Mouse (Mus musculus): ENCODE data around the gene Kcnc3. TPM values are rescaled to one million over a fixed set of nuclear protein-coding genes. Genes with fewer than 3 reads are reported as not detected.

Kcnc3 gene
- polyA plus RNA-seq, 2 experiments: 0.23 to 2.7 TPM

DNA sequence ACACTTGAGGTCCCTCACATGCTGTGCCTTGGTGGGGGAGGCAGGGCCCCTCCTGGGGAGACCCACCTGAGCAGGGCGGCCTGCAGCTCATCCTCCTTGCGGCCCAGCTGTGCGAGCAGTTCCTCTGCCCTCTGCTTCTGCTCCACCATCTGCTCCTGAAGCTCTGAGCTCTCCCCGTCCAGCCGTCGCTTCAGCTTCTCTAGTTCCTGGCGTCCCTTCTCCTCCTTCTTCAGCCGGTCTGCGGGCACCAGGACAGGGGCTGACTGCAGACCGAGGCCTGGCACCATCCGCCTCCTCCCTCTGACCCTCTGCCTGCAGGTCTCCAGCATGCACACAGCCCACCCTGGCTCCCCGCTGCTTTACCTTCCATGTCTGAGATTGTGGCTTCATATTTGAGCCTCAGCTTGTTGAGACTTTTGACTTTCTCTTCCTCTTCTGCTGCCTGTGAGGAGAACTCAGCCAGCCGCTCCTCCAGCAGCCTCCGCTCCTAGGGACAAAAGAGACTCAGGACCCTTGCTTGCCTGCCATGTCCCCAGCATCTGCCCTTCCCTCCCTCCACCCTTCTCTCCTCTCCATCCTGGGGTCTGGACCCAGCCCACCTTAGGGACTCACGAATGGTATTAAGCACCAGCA lies 38.1 kb downstream of the Kcnc3 start:
- DNase-seq (ENCODE audit: low spot score): no peak
- no peak overlapping the region for H3K27ac ChIP-seq (replicated peaks; ENCODE audit: low read depth, low read length)
- no peaks in the 10 kb centered on the region for H3K9me3 ChIP-seq (ENCODE audit: control insufficient read depth, low read length)
- H3K27me3 ChIP-seq (ENCODE audit: control insufficient read depth, insufficient read depth, low read length): no peaks in the 10 kb centered on the region
- TF ChIP-seq POLR2A (IDR thresholded peaks at IDR 0.05; ENCODE audit: borderline replicate concordance, extremely low read depth, insufficient read depth, insufficient read length): no peak
- H3K36me3 ChIP-seq (ENCODE audit: control insufficient read depth, insufficient read depth, low read length): no peaks in the 10 kb centered on the region
- no peaks in the 10 kb centered on the region for H3K4me1 ChIP-seq (ENCODE audit: control insufficient read depth, insufficient read depth, low read length)
- H3K9ac ChIP-seq (ENCODE audit: low read depth, low read length, severe bottlenecking): no peak overlapping the region
- H3K4me3 ChIP-seq (replicated peaks; ENCODE audit: low read length): no peak overlapping the region
- no peak overlapping the region for H3K4me2 ChIP-seq (replicated peaks; ENCODE audit: low read depth, low read length, severe bottlenecking)
- 86% methylated on average over 15 of the region's 15 CpGs for WGBS
- no peak for ATAC-seq (ENCODE audit: low FRiP score, low read depth)

GRCm38 (mm10) chr7:44630437-44630836 lies 40.0 kb downstream of the Kcnc3 start:
- no peak overlapping the region for H3K9ac ChIP-seq (ENCODE audit: low read depth, low read length, severe bottlenecking)
- no peak for ATAC-seq (ENCODE audit: low FRiP score, low read depth)

GRCm38 (mm10) chr7:44632676-44633075 lies 42.2 kb downstream of the Kcnc3 start:
- Histone ChIP-seq H3K4me3 (replicated peaks; ENCODE audit: low read length) (no peak overlapping the region), H3K9me3 (ENCODE audit: control insufficient read depth, low read length) (no peaks in the 10 kb centered on the region), H3K27me3 (ENCODE audit: control insufficient read depth, insufficient read depth, low read length) (no peaks in the 10 kb centered on the region), H3K4me2 (replicated peaks; ENCODE audit: low read depth, low read length, severe bottlenecking) (no peak overlapping the region), H3K36me3 (ENCODE audit: control insufficient read depth, insufficient read depth, low read length) (no peaks in the 10 kb centered on the region), H3K4me1 (ENCODE audit: control insufficient read depth, insufficient read depth, low read length) (no peaks in the 10 kb centered on the region), H3K9ac (ENCODE audit: low read depth, low read length, severe bottlenecking) (no peak overlapping the region), H3K27ac (replicated peaks; ENCODE audit: low read depth, low read length) (no peak overlapping the region)
- no peak for ATAC-seq (ENCODE audit: low FRiP score, low read depth)
- DNase-seq (ENCODE audit: low spot score): no peak
- TF ChIP-seq POLR2A (IDR thresholded peaks at IDR 0.05; ENCODE audit: borderline replicate concordance, extremely low read depth, insufficient read depth, insufficient read length): no peak
- WGBS: 27% methylated on average over 12 of the region's 13 CpGs

More at GRCm38 (mm10) chr7:44630437-44630836, 40.0 kb downstream of the Kcnc3 start:
- Histone ChIP-seq H3K4me1 (ENCODE audit: control insufficient read depth, insufficient read depth, low read length) (no peaks in the 10 kb centered on the region), H3K27ac (replicated peaks; ENCODE audit: low read depth, low read length) (no peak overlapping the region), H3K36me3 (ENCODE audit: control insufficient read depth, insufficient read depth, low read length) (no peaks in the 10 kb centered on the region), H3K9me3 (ENCODE audit: control insufficient read depth, low read length) (no peaks in the 10 kb centered on the region), H3K4me3 (replicated peaks; ENCODE audit: low read length) (no peak overlapping the region), H3K27me3 (ENCODE audit: control insufficient read depth, insufficient read depth, low read length) (no peaks in the 10 kb centered on the region), H3K4me2 (replicated peaks; ENCODE audit: low read depth, low read length, severe bottlenecking) (no peak overlapping the region)
- WGBS: 80% methylated on average over 13 of the region's 13 CpGs
- DNase-seq (ENCODE audit: low spot score): no peak
- TF ChIP-seq POLR2A (IDR thresholded peaks at IDR 0.05; ENCODE audit: borderline replicate concordance, extremely low read depth, insufficient read depth, insufficient read length): no peak

GRCm38 (mm10) chr7:44633407-44633806 lies 42.9 kb downstream of the Kcnc3 start:
- Histone ChIP-seq H3K36me3 (ENCODE audit: control insufficient read depth, insufficient read depth, low read length) (no peaks in the 10 kb centered on the region), H3K4me3 (replicated peaks; ENCODE audit: low read length) (no peak overlapping the region), H3K9ac (ENCODE audit: low read depth, low read length, severe bottlenecking) (no peak overlapping the region), H3K27me3 (ENCODE audit: control insufficient read depth, insufficient read depth, low read length) (peaks cover 4% of the 10 kb centered on the region; the same call in 1 of the 2 replicates), H3K9me3 (ENCODE audit: control insufficient read depth, low read length) (no peaks in the 10 kb centered on the region), H3K27ac (replicated peaks; ENCODE audit: low read depth, low read length) (no peak overlapping the region), H3K4me2 (replicated peaks; ENCODE audit: low read depth, low read length, severe bottlenecking) (no peak overlapping the region), H3K4me1 (ENCODE audit: control insufficient read depth, insufficient read depth, low read length) (no peaks in the 10 kb centered on the region)
- WGBS: 11% methylated on average over 15 of the region's 15 CpGs
- DNase-seq (ENCODE audit: low spot score): no peak
- ATAC-seq (ENCODE audit: low FRiP score, low read depth): no peak
- TF ChIP-seq POLR2A (IDR thresholded peaks at IDR 0.05; ENCODE audit: borderline replicate concordance, extremely low read depth, insufficient read depth, insufficient read length): no peak

DNA sequence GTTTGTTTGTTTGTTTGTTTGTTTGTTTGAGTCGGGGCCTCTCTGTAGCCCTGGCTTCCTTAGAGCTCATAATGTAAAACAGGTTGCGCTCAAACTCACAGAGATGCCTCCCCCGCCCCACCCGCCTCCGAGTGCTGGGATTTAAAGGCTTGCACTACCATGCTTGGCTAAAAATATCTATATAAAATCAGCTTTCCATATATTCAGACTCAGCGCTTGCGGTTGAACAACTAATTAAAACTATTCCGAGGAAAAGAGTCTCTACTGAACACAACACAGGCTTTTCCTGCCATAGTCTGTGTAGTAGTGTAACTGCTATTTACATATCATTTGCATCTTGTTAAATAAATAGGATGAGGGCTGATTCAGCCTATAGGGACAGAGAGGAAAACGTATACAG lies 46.2 kb downstream of the Kcnc3 start:
- Histone ChIP-seq H3K4me2 (replicated peaks; ENCODE audit: low read depth, low read length, severe bottlenecking) (no peak overlapping the region), H3K9ac (ENCODE audit: low read depth, low read length, severe bottlenecking) (no peak overlapping the region), H3K4me3 (replicated peaks; ENCODE audit: low read length) (no peak overlapping the region), H3K9me3 (ENCODE audit: control insufficient read depth, low read length) (no peaks in the 10 kb centered on the region), H3K4me1 (ENCODE audit: control insufficient read depth, insufficient read depth, low read length) (no peaks in the 10 kb centered on the region), H3K36me3 (ENCODE audit: control insufficient read depth, insufficient read depth, low read length) (no peaks in the 10 kb centered on the region), H3K27ac (replicated peaks; ENCODE audit: low read depth, low read length) (no peak overlapping the region), H3K27me3 (ENCODE audit: control insufficient read depth, insufficient read depth, low read length) (peaks cover 33% of the 10 kb centered on the region)
- ATAC-seq (ENCODE audit: low FRiP score, low read depth) (no peak), DNase-seq (ENCODE audit: low spot score) (no peak)
- 74% methylated on average over 9 of the region's 9 CpGs for WGBS
- TF ChIP-seq POLR2A (IDR thresholded peaks at IDR 0.05; ENCODE audit: borderline replicate concordance, extremely low read depth, insufficient read depth, insufficient read length): no peak
